Mouse (Mus musculus) liver, embryonic 11.5 days (tissue): ENCODE data around the gene Nup214. TPM values are rescaled to one million over a fixed set of nuclear protein-coding genes. Genes with fewer than 3 reads are reported as not detected.

ENCODE experiments used
- ATAC-seq: fragments of 200-750 bp; cut with Nextera tagmentation; replicated peaks from 2 replicates; pipeline ENCODE4 v1.8.0; 2017; ENCODE audit warnings: moderate number of reproducible peaks, mild to moderate bottlenecking, moderate TSS enrichment, moderate library complexity; ENCODE audit not compliant: low FRiP score
- DNase-seq: peaks from one replicate; pipeline ENCODE4 v3.0.0-alpha.2; 2017; ENCODE audit warnings: low spot score
- H3K27ac ChIP-seq: fragments of 300-500 bp; sonication (generic); 2 replicates; pipeline ENCODE4 v1.5.1; 2014; ENCODE audit warnings: mild to moderate bottlenecking, low read depth, low read length, control low read depth
- H3K27me3 ChIP-seq: fragments of 300-500 bp; sonication (generic); replicated peaks from 2 replicates; pipeline ENCODE4 v1.6.1; 2014; ENCODE audit warnings: low read length, mixed read lengths; ENCODE audit not compliant: control insufficient read depth, insufficient read depth
- H3K36me3 ChIP-seq: fragments of 300-500 bp; sonication (generic); 2 replicates; pipeline ENCODE4 v1.6.1; 2014; ENCODE audit warnings: mild to moderate bottlenecking, low read length, moderate library complexity, mixed read lengths; ENCODE audit not compliant: control insufficient read depth, insufficient read depth
- H3K4me1 ChIP-seq: fragments of 300-500 bp; sonication (generic); replicated peaks from 2 replicates; pipeline ENCODE4 v1.6.1; 2014; ENCODE audit warnings: low read length, mixed read lengths; ENCODE audit not compliant: control insufficient read depth, insufficient read depth
- H3K4me2 ChIP-seq: fragments of 300-500 bp; sonication (generic); 2 replicates; pipeline ENCODE4 v1.6.1; 2014; ENCODE audit warnings: mild to moderate bottlenecking, control low read depth, moderate library complexity
- H3K4me3 ChIP-seq: fragments of 300-500 bp; sonication (generic); 2 replicates; pipeline ENCODE4 v1.5.1; 2014; ENCODE audit warnings: low read depth, low read length, control low read depth
- H3K9ac ChIP-seq: fragments of 300-500 bp; sonication (generic); 2 replicates; pipeline ENCODE4 v1.6.1; 2014; ENCODE audit warnings: low read depth, low read length, control low read depth
- H3K9me3 ChIP-seq: fragments of 300-500 bp; sonication (generic); 2 replicates; pipeline ENCODE4 v1.6.1; 2016; ENCODE audit warnings: low read length, inconsistent platforms, mixed read lengths; ENCODE audit not compliant: control insufficient read depth
- WGBS: fragments of 180-500 bp; shearing (Covaris S2); extraction: QIAGEN DNeasy Blood & Tissue Kit; methylation state at CpG from one replicate; pipeline ENCODE4 v1.1.7; 2014; 5-methylcytosine and 5-hydroxymethylcytosine counted together
- polyA plus RNA-seq: library from polyadenylated mRNA; unstranded; fragments of >200 nt; fragmentation: Nextera tagmentation; extraction: Ambion mirVana; gene quantifications from 2 replicates; pipeline ENCODE4 v1.2.1, GENCODE M21; 2014

Nup214 gene
- polyA plus RNA-seq, result 88.0 and 90.6 TPM in 2 replicates

DNA sequence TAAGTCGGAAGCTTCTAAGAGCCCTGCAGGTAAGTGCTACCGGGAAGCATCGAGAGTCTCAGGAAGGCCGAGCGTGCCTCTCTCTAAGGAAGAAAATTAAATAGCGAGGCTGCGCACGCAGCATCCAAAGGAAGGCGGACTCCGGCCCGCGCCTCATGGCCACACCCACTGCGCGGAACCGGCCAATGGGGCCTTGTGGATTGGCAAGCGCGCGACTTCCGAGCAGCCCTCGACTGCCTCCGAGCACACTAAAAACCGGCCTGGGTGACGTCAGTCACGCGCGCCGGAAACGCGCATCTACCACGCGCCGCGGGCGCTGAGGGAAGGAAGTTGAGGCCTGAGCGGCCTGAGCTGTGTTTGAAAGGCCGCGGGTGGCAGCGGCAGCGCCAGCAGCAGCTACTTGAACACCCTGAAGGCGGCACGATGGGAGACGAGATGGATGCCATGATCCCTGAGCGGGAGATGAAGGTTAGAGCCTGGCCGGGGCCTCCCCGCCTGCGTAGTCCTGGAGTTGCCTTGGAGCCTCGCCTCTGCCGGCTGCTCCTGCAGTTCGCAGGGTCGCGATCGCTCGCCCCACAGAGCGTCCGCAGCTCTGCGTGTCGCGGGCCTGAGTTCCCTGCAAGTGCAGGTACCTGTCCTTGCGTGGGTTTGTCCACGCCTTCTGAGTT, at the start of gene Nup214:
Nup214 (plus strand) TSS at position 296 of the 668 bp plus-strand sequence.
- under 1% methylated on average over 60 of the region's 60 CpGs for WGBS
- H3K27me3 ChIP-seq, result no peaks in the 10 kb centered on the region
- H3K4me2 ChIP-seq, result peak within 1 kb of the TSS; percentile 92
- H3K4me3 ChIP-seq, result peak within 1 kb of the TSS; percentile 99
- ATAC-seq, result peak; percentile 99
- DNase-seq, result peak; percentile 99
- H3K4me1 ChIP-seq, result peaks cover 12% of the 10 kb centered on the region
- H3K36me3 ChIP-seq, result peaks cover 15% of the 10 kb centered on the region
- H3K27ac ChIP-seq, result peak within 1 kb of the TSS; percentile 78
- peak within 1 kb of the TSS; percentile 96 for H3K9ac ChIP-seq
- no peaks in the 10 kb centered on the region for H3K9me3 ChIP-seq

DNA sequence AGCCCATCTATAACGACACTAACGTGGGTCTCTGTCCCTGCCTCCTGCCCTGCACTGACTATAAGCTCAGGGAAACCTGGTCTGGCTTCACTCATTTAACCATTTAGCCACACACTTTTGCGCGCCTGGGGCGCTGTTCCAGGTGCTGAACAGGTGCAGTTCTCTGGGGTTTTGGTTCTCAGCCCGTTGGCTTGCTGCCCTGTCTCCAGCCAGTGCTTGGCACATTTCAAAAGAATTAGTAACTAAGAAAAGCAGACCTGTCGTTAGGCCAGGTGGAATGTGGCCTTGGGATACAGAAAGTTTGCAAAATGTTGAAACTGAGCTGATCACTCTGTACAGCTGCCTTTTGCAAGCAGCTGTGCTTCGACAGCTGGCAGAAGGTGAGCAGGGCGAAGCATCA, 49.4 kb upstream of the Nup214 start:
- peaks cover 3% of the 10 kb centered on the region for H3K27me3 ChIP-seq
- no peak overlapping the region for H3K4me2 ChIP-seq

DNA sequence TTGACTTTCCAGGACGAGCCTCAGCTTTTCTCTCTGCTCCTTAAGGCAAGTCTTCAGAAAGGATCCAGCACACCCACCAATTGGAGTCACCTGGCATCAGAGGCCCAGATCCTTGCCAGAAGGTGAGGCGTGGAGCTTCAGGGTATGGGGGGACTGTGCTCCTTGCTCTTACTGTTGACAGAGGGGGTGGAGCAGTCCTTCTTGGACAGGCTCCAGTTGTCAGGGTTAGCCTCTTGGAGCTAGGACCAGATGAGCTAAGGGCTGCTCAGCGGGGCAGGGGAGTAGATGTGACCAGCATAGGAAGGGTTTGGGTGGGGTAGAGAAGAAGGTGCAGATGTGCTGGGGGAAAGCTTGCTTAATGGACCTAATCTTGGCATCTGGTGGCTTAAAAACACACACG, 48.3 kb upstream of the Nup214 start:
- no peaks in the 10 kb centered on the region for H3K4me1 ChIP-seq
- WGBS, result 57% methylated on average over 4 of the region's 4 CpGs
- H3K4me3 ChIP-seq, result no peak overlapping the region
- ATAC-seq, result no peak
- no peak overlapping the region for H3K9ac ChIP-seq
- no peak overlapping the region for H3K4me2 ChIP-seq
- DNase-seq, result no peak
- H3K36me3 ChIP-seq, result no peaks in the 10 kb centered on the region
- H3K27ac ChIP-seq, result no peak overlapping the region
- H3K27me3 ChIP-seq, result no peaks in the 10 kb centered on the region; the same call in 1 of the 2 replicates
- no peaks in the 10 kb centered on the region for H3K9me3 ChIP-seq

More for the DNA sequence above, 49.4 kb upstream of the Nup214 start:
- Histone ChIP-seq H3K9me3 (no peaks in the 10 kb centered on the region), H3K27ac (no peak overlapping the region), H3K9ac (no peak overlapping the region), H3K4me3 (no peak overlapping the region), H3K36me3 (no peaks in the 10 kb centered on the region), H3K4me1 (no peaks in the 10 kb centered on the region)
- DNase-seq (no peak), ATAC-seq (no peak)
- 28% methylated on average over 9 of the region's 9 CpGs for WGBS

DNA sequence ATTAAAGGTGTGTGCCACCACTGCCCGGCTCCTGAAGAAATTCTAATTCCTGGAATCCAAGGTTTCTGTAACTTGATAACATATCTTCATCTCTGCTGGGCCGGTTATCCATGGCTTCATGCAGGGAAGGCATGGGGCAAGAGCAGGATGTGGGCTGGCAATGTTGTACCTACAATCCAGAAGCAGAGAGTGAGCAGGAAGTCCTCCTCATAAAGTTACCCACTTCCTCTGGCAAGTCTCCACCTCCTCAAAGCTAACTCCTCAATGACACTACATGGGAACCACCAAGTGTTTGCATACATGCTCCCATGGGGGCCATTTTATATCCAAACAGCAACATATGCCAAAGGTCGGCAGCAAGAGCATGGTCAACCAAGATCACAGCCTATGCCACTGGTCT, 44.6 kb upstream of the Nup214 start:
- H3K27ac ChIP-seq, result no peak overlapping the region
- no peaks in the 10 kb centered on the region for H3K36me3 ChIP-seq
- no peak overlapping the region for H3K4me2 ChIP-seq
- ATAC-seq (no peak), DNase-seq (no peak)
- no peak overlapping the region for H3K9ac ChIP-seq
- no peak overlapping the region for H3K4me3 ChIP-seq
- 70% methylated on average over 3 of the region's 3 CpGs for WGBS
- H3K4me1 ChIP-seq, result no peaks in the 10 kb centered on the region; the same call in 1 of the 2 replicates
- no peaks in the 10 kb centered on the region for H3K27me3 ChIP-seq
- no peaks in the 10 kb centered on the region for H3K9me3 ChIP-seq

DNA sequence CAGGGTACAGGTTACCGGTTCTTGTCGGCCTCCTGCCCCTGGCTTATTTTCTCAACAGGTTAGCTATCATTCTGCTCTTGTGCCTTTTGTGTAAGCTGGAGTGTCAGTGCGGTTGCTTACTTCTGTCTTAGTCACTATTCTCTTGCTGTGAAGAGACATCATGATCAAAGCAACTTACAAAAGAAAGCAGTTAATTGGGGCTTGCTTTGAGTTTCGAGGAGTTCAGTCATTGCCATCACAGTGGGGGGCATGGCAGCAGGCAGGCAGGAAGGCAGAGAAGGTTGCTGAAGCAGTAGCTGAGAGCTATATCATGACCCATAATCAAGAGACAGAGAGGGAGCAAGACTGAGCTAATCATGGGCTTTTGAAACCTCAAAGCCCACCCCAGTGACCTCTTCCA, 39.7 kb upstream of the Nup214 start:
- H3K36me3 ChIP-seq, result no peaks in the 10 kb centered on the region
- no peak overlapping the region for H3K4me3 ChIP-seq
- DNase-seq (no peak), ATAC-seq (no peak)
- H3K9ac ChIP-seq, result no peak overlapping the region
- H3K27me3 ChIP-seq, result no peaks in the 10 kb centered on the region
- WGBS, result 55% methylated on average over 4 of the region's 4 CpGs
- H3K4me2 ChIP-seq, result no peak overlapping the region
- H3K9me3 ChIP-seq, result no peaks in the 10 kb centered on the region
- H3K4me1 ChIP-seq, result no peaks in the 10 kb centered on the region; the same call in 1 of the 2 replicates
- H3K27ac ChIP-seq, result no peak overlapping the region

DNA sequence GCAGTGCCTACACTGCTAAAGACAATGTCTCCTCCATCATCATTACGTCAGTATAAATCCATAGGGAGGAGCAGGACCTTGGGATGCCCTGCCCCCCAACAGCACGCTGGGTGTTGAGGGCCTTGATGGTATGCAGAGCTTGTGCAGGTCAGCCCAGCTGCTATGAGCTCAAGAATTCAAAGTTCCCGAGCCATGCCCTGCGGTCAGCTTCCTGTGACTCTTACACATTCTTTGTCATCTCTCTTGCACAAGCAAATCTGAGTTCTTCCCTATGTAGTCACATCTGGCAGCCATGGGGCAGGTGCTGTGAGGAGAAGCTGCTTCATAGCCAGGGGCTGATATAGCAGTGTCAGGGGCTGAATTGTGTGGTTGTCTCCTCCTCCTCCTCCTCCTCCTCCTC, 39.2 kb upstream of the Nup214 start:
- H3K9ac ChIP-seq, result no peak overlapping the region
- no peak for DNase-seq
- ATAC-seq, result no peak
- H3K27me3 ChIP-seq, result no peaks in the 10 kb centered on the region
- no peak overlapping the region for H3K27ac ChIP-seq
- no peaks in the 10 kb centered on the region for H3K36me3 ChIP-seq
- no peak overlapping the region for H3K4me3 ChIP-seq
- H3K4me2 ChIP-seq, result no peak overlapping the region
- H3K9me3 ChIP-seq, result no peaks in the 10 kb centered on the region
- no peaks in the 10 kb centered on the region; the same call in 1 of the 2 replicates for H3K4me1 ChIP-seq
- 35% methylated on average over 4 of the region's 4 CpGs for WGBS

DNA sequence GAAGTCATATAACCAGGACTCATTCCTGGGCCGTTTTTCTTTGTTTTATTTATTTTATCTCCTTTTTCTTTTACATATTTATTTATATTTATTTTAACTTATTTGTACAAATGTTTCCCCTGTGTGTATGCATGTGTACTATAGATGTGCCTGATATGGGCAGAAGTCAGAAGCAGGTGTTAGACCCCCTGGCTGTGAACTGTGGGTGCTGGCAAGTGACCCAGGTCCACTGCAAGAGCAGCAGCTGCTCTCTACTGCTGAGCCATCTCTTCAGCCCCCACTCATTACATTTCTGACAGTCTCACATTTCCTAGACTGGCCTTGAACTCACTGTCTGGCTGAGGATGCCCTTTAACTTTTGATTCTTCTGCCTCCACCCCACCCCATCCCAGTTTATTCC, 35.9 kb upstream of the Nup214 start:
- 83% methylated on average over 1 of the region's 1 CpGs for WGBS
- H3K4me1 ChIP-seq, result no peaks in the 10 kb centered on the region; the same call in 1 of the 2 replicates
- H3K4me2 ChIP-seq, result no peak overlapping the region
- DNase-seq, result no peak
- no peak overlapping the region for H3K9ac ChIP-seq
- no peak for ATAC-seq
- no peaks in the 10 kb centered on the region for H3K9me3 ChIP-seq
- no peak overlapping the region for H3K4me3 ChIP-seq
- H3K36me3 ChIP-seq, result no peaks in the 10 kb centered on the region
- no peak overlapping the region for H3K27ac ChIP-seq
- H3K27me3 ChIP-seq, result no peaks in the 10 kb centered on the region

DNA sequence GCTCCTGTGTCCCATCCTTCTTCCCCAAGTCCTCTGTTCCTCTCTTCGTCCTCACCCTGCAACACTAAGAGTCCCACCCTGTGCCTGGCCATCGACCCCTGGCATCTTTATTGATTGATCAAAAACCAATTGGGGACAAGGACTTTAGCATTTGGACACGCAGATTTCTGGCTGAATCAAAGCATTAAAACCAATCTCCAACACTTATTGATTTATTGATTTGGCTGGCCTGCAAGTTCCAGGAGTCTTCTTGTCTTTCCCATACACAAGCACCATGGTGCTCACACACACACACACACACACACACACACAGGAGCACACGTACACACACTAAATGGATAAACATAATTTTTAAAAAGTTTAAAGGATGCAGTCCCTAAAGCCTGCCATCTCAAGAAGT, 31.2 kb upstream of the Nup214 start:
- 57% methylated on average over 4 of the region's 4 CpGs for WGBS
- Histone ChIP-seq H3K36me3 (no peaks in the 10 kb centered on the region), H3K4me1 (no peaks in the 10 kb centered on the region), H3K27ac (no peak overlapping the region), H3K9me3 (no peaks in the 10 kb centered on the region), H3K4me2 (no peak overlapping the region), H3K9ac (no peak overlapping the region), H3K4me3 (no peak overlapping the region), H3K27me3 (no peaks in the 10 kb centered on the region)
- ATAC-seq (no peak), DNase-seq (no peak)

DNA sequence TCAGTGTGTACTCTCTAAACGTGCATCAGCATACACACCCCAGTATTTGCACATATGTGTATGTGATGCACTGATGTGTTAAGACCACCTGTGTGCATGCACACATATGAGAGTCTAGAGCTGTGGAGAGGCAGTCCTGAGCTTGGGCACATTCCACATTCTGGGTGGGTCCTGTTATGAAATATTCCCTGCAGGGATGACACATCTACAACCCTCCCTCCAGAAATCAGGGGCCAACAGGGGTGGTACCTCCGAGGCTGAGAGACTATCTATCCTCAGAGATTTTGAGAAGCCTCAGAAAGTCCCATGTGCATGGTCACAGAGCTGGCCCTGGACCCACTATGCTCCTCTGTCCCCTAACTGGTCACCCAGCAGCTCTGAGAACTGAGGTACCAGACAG, 28.7 kb upstream of the Nup214 start:
- no peak overlapping the region for H3K4me2 ChIP-seq
- no peaks in the 10 kb centered on the region; the same call in 1 of the 2 replicates for H3K4me1 ChIP-seq
- no peak for DNase-seq
- no peaks in the 10 kb centered on the region for H3K9me3 ChIP-seq
- no peak for ATAC-seq
- H3K27me3 ChIP-seq, result peaks cover 20% of the 10 kb centered on the region
- no peaks in the 10 kb centered on the region for H3K36me3 ChIP-seq
- WGBS, result 67% methylated on average over 2 of the region's 2 CpGs
- no peak overlapping the region for H3K9ac ChIP-seq
- no peak overlapping the region for H3K27ac ChIP-seq
- H3K4me3 ChIP-seq, result no peak overlapping the region
